Mouse (Mus musculus) thymus, adult 2 months (tissue): ENCODE measurements around the gene Vsnl1. TPM values are rescaled to one million over a fixed set of nuclear protein-coding genes. Genes with fewer than 3 reads are reported as not detected.

Source experiments
- DNase-seq: peaks from one replicate; pipeline ENCODE4 v3.0.0; 2021
- H3K27ac ChIP-seq: fragments of 200-500 bp; 2 replicates; pipeline ENCODE4 v1.5.1; 2012; ENCODE audit warnings: low read length, control low read depth; ENCODE audit not compliant: control insufficient read depth, insufficient read depth
- H3K27me3 ChIP-seq: fragments of 200-500 bp; 2 replicates; pipeline ENCODE4 v1.6.1; 2012; ENCODE audit warnings: mild to moderate bottlenecking, low read length, moderate library complexity, mixed read lengths; ENCODE audit not compliant: control insufficient read depth, insufficient read depth
- H3K36me3 ChIP-seq: fragments of 200-500 bp; 2 replicates; pipeline ENCODE4 v1.6.1; 2012; ENCODE audit warnings: mild to moderate bottlenecking, low read length, moderate library complexity; ENCODE audit not compliant: control insufficient read depth, insufficient read depth
- H3K4me1 ChIP-seq: fragments of 200-500 bp; replicated peaks from 2 replicates; pipeline ENCODE4 v1.6.1; 2012; ENCODE audit warnings: low read length; ENCODE audit not compliant: control insufficient read depth, insufficient read depth
- H3K4me3 ChIP-seq: fragments of 200-500 bp; 2 replicates; pipeline ENCODE4 v1.5.1; 2012; ENCODE audit warnings: mild to moderate bottlenecking, low read length, control low read depth, moderate library complexity; ENCODE audit not compliant: control insufficient read depth, insufficient read depth
- CTCF ChIP-seq: fragments of 200-500 bp; IDR thresholded peaks from 2 replicates; pipeline ENCODE4 v1.5.1; 2012; ENCODE audit warnings: mild to moderate bottlenecking, control low read depth, low read length, moderate library complexity, borderline replicate concordance; ENCODE audit not compliant: control insufficient read depth, poor library complexity, insufficient read depth; ENCODE audit errors: extremely low read depth
- POLR2A ChIP-seq: fragments of 200-500 bp; IDR thresholded peaks from 2 replicates; pipeline ENCODE4 v1.6.1; 2012; ENCODE audit warnings: mild to moderate bottlenecking, low read length, control low read depth, moderate library complexity; ENCODE audit not compliant: control insufficient read depth, poor library complexity, insufficient read depth; ENCODE audit errors: extremely low read depth
- WGBS: fragments of 180-500 bp; shearing (Covaris S2); methylation state at CpG from one replicate; pipeline ENCODE4 v1.1.7; 2018; 5-methylcytosine and 5-hydroxymethylcytosine counted together
- polyA plus RNA-seq: library from polyadenylated mRNA; depleted of rRNA; stranded (reverse); fragments of >200 nt; gene quantifications from 2 replicates; pipeline ENCODE4 v1.2.3, GENCODE M21; 2012

Gene Vsnl1
- polyA plus RNA-seq, 1 experiment, result 0.16 TPM

DNA sequence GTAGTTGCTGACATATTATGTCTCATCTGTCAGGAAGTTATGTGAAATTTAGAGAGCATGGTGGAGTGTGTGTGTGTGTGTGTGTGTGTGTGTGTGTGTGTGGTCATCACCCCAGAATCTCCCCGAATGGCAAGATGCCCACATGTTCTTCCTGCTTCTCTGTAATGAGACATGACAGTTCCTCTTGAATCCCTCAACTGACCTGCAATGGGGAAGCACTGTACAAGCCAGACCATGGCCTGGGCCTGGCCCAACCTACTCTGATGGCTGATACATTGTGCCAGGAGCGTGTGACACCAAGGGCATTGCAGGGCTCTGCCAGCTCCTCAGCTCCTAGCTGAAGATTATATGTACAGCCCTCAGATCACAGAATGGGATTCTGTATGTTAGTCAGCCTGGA, 98.2 kb downstream of the Vsnl1 start:
- WGBS, result 70% methylated on average over 2 of the region's 2 CpGs
- Histone ChIP-seq H3K36me3 (no peaks in the 10 kb centered on the region), H3K4me3 (no peak overlapping the region), H3K27ac (no peak overlapping the region), H3K4me1 (no peaks in the 10 kb centered on the region), H3K27me3 (no peaks in the 10 kb centered on the region)
- DNase-seq, result no peak
- no peak for TF ChIP-seq POLR2A
- no peak for TF ChIP-seq CTCF

DNA sequence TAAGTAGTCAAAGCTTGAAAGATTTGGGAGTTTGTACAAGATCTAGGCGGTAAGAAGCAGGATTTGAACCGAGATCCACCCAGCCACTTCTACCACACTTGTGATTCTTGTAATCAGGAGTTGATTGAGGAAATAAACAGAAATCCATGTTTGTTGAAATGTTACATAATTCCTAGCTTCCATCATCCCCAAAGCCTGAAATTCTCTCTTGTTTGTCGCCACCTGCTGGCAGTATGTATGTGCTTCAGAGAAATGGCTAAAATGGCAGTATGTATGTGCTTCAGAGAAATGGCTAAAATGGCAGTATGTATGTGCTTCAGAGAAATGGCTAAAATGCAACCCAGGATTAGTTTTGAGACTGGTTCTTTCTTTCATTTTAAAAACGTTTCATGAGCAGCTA, 99.6 kb downstream of the Vsnl1 start:
- Histone ChIP-seq H3K4me1 (no peaks in the 10 kb centered on the region), H3K27me3 (no peaks in the 10 kb centered on the region), H3K36me3 (no peaks in the 10 kb centered on the region), H3K27ac (no peak overlapping the region), H3K4me3 (no peak overlapping the region)
- DNase-seq, result peak; percentile 27
- TF ChIP-seq CTCF (no peak), POLR2A (no peak)
- 47% methylated on average over 4 of the region's 4 CpGs for WGBS

GRCm38 (mm10) chr12:11326483-11326882, 109.9 kb downstream of the Vsnl1 start:
- TF ChIP-seq CTCF (no peak), POLR2A (no peak)
- 92% methylated on average over 3 of the region's 3 CpGs for WGBS
- H3K4me3 ChIP-seq, result no peak overlapping the region

DNA sequence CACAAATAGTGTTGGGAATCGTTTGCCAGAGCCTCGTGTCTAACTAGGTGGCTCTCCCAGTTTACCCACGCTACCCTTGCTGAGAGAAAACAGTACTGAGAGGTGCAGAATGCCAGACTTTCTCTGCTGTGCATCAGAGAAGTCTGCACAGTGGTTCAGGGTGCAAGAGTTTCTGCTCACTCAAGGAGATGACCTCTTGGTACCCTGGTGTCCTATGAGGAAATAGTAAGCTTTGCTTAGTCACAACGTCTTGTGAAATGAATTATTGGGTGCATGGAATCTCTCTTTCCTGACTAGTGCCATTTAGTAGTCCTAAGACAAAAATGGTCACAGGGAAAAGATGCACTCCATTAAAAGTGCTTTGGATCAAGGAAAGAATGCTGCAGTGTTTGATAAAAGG, 111.9 kb downstream of the Vsnl1 start:
- TF ChIP-seq POLR2A, result no peak
- TF ChIP-seq CTCF, result no peak
- 69% methylated on average over 4 of the region's 4 CpGs for WGBS
- H3K4me1 ChIP-seq, result no peaks in the 10 kb centered on the region

More at GRCm38 (mm10) chr12:11326483-11326882, 109.9 kb downstream of the Vsnl1 start:
- no peaks in the 10 kb centered on the region for H3K27me3 ChIP-seq
- H3K4me1 ChIP-seq, result no peaks in the 10 kb centered on the region
- H3K36me3 ChIP-seq, result no peaks in the 10 kb centered on the region
- no peak overlapping the region for H3K27ac ChIP-seq
- DNase-seq, result no peak

DNA sequence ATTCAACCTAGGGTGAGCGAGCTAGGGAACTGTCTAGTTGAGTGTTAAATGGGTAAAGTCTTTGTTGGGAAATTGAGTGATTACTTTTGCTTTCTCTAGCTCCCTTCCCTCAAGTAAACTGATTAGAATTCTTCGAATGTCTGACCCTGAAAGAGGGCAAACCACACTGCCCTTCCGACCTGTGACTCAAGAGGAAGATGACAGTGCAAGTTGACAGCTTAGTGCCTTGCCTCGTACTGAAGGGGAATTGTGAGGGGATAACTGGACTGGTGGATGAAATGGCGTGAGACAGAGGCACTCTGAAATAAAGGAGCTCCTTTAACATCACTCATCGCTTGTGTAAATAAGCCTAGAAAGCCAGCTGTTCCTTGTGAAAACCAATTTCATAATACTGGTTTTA, 118.7 kb downstream of the Vsnl1 start:
- WGBS, result 86% methylated on average over 6 of the region's 6 CpGs
- Histone ChIP-seq H3K4me1 (no peaks in the 10 kb centered on the region), H3K4me3 (no peak overlapping the region), H3K27ac (no peak overlapping the region), H3K36me3 (peaks cover 32% of the 10 kb centered on the region), H3K27me3 (no peaks in the 10 kb centered on the region)
- TF ChIP-seq CTCF, result no peak
- TF ChIP-seq POLR2A, result no peak
- no peak for DNase-seq

More for the DNA sequence above, 111.9 kb downstream of the Vsnl1 start:
- Histone ChIP-seq H3K36me3 (no peaks in the 10 kb centered on the region), H3K27ac (no peak overlapping the region), H3K4me3 (no peak overlapping the region), H3K27me3 (no peaks in the 10 kb centered on the region)
- DNase-seq, result no peak

DNA sequence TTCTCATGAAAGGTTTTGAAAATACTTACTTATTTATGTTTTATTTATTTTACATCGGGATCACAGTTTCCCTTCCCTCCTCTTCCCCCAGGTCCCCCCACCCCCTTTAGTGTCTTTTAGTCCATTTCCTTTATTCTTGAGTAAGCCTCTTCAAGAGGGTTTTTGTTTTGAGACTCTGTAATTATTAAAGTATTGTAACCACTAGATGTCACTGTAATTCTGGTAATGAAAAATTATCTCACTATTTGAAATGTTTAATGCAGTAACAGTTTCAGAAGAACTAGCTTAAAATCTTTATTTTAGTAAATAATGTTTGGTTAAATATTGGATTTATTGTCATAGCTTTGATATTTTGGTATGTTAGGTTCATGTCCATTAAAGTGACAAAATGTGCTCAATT, 122.6 kb downstream of the Vsnl1 start:
- no peak for DNase-seq
- H3K36me3 ChIP-seq, result peaks cover 36% of the 10 kb centered on the region
- no peak for TF ChIP-seq POLR2A
- no peak for TF ChIP-seq CTCF
- H3K4me1 ChIP-seq, result no peaks in the 10 kb centered on the region
- no peak overlapping the region for H3K4me3 ChIP-seq
- no peak overlapping the region for H3K27ac ChIP-seq
- no peaks in the 10 kb centered on the region for H3K27me3 ChIP-seq
- 33% methylated on average over 1 of the region's 1 CpGs for WGBS

GRCm38 (mm10) chr12:11311106-11311505, 125.3 kb downstream of the Vsnl1 start:
- no peak overlapping the region for H3K4me3 ChIP-seq
- no peaks in the 10 kb centered on the region for H3K27me3 ChIP-seq
- no peak for DNase-seq
- WGBS, result 95% methylated on average over 2 of the region's 2 CpGs
- H3K4me1 ChIP-seq, result no peaks in the 10 kb centered on the region
- H3K27ac ChIP-seq, result no peak overlapping the region
- TF ChIP-seq CTCF, result no peak
- no peak for TF ChIP-seq POLR2A
- H3K36me3 ChIP-seq, result peaks cover 44% of the 10 kb centered on the region
